Mouse (Mus musculus) forebrain, embryonic 10.5 days (tissue): ENCODE measurements around the gene Olfr429. TPM values are rescaled to one million over a fixed set of nuclear protein-coding genes. Genes with fewer than 3 reads are reported as not detected.
"Not testable (repeated sequence)": the region's sequence is repeated elsewhere in the genome, so short reads cannot be mapped to it uniquely, and the experiment has no call there.

ENCODE experiments used
- DNase-seq: peaks from one replicate; pipeline ENCODE4 v3.0.0-alpha.2; 2017; ENCODE audit warnings: low spot score; ENCODE audit errors: extremely low spot score
- H3K27ac ChIP-seq: fragments of 300-500 bp; sonication (generic); 2 replicates; pipeline ENCODE4 v1.5.1; 2016; ENCODE audit warnings: mild to moderate bottlenecking
- H3K27me3 ChIP-seq: fragments of 300-500 bp; sonication (generic); 2 replicates; pipeline ENCODE4 v1.6.1; 2016; ENCODE audit warnings: mild to moderate bottlenecking; ENCODE audit not compliant: poor library complexity, severe bottlenecking
- H3K36me3 ChIP-seq: fragments of 300-500 bp; sonication (generic); replicated peaks from 2 replicates; pipeline ENCODE4 v1.6.1; 2016; ENCODE audit warnings: mild to moderate bottlenecking, moderate library complexity
- H3K4me1 ChIP-seq: fragments of 300-500 bp; sonication (generic); 2 replicates; pipeline ENCODE4 v1.6.1; 2016
- H3K4me3 ChIP-seq: fragments of 300-500 bp; sonication (generic); 2 replicates; pipeline ENCODE4 v1.5.1; 2016; ENCODE audit warnings: mild to moderate bottlenecking, moderate library complexity
- H3K9me3 ChIP-seq: fragments of 300-500 bp; sonication (generic); 2 replicates; pipeline ENCODE4 v1.6.1; 2016; ENCODE audit warnings: mild to moderate bottlenecking, moderate library complexity
- WGBS: fragments of 180-500 bp; shearing (Covaris S2); methylation state at CpG from one replicate; pipeline ENCODE4 v1.1.7; 2016; 5-methylcytosine and 5-hydroxymethylcytosine counted together
- polyA plus RNA-seq: library from polyadenylated mRNA; unstranded; fragments of >200 nt; fragmentation: Nextera tagmentation; extraction: Ambion mirVana; gene quantifications from 2 replicates; pipeline ENCODE4 v1.2.1, GENCODE M21; 2016

The Olfr429 gene
- not detected in 2 replicates for polyA plus RNA-seq

- no peaks in the 10 kb centered on the region for H3K36me3 ChIP-seq
- H3K4me1 ChIP-seq = no peaks in the 10 kb centered on the region
- no peak within 1 kb of the TSS for H3K4me3 ChIP-seq
- 91% methylated on average over 2 of the region's 2 CpGs for WGBS
- no peaks in the 10 kb centered on the region for H3K27me3 ChIP-seq
- no peak for DNase-seq
- no peaks in the 10 kb centered on the region for H3K9me3 ChIP-seq
- no peak within 1 kb of the TSS for H3K27ac ChIP-seq
Observed at GRCm38 (mm10) chr1:174084031-174084430, at the start of gene Olfr429. TSS of gene Olfr429 (plus strand) at chr1:174084331.

GRCm38 (mm10) chr1:174035841-174036240 lies 48.3 kb upstream of the Olfr429 start:
- no peak for DNase-seq

GRCm38 (mm10) chr1:174038480-174038879 lies 45.7 kb upstream of the Olfr429 start:
- WGBS = 93% methylated on average over 3 of the region's 3 CpGs
- Histone ChIP-seq H3K4me1 (no peaks in the 10 kb centered on the region), H3K27ac (no peak overlapping the region), H3K36me3 (no peaks in the 10 kb centered on the region), H3K4me3 (no peak overlapping the region), H3K9me3 (no peaks in the 10 kb centered on the region), H3K27me3 (no peaks in the 10 kb centered on the region)
- DNase-seq = no peak

More at GRCm38 (mm10) chr1:174035841-174036240, 48.3 kb upstream of the Olfr429 start:
- H3K4me1 ChIP-seq = no peaks in the 10 kb centered on the region
- H3K27me3 ChIP-seq = no peaks in the 10 kb centered on the region
- no peaks in the 10 kb centered on the region for H3K9me3 ChIP-seq
- H3K4me3 ChIP-seq = no peak overlapping the region
- WGBS = 60% methylated on average over 4 of the region's 4 CpGs
- no peaks in the 10 kb centered on the region for H3K36me3 ChIP-seq
- H3K27ac ChIP-seq = no peak overlapping the region

GRCm38 (mm10) chr1:174040523-174041177 lies 43.5 kb upstream of the Olfr429 start, which contains the start of gene Olfr433:
TSS of gene Olfr433 (plus strand) at chr1:174040705.
- WGBS = 91% methylated on average over 7 of the region's 7 CpGs
- H3K9me3 ChIP-seq = no peaks in the 10 kb centered on the region
- no peaks in the 10 kb centered on the region for H3K27me3 ChIP-seq
- DNase-seq = no peak
- no peak within 1 kb of the TSS for H3K4me3 ChIP-seq
- no peaks in the 10 kb centered on the region for H3K4me1 ChIP-seq
- H3K36me3 ChIP-seq = no peaks in the 10 kb centered on the region
- H3K27ac ChIP-seq = no peak within 1 kb of the TSS

GRCm38 (mm10) chr1:174042091-174042884 lies 41.8 kb upstream of the Olfr429 start:
- H3K27ac ChIP-seq, H3K4me3 ChIP-seq, H3K36me3 ChIP-seq, H3K4me1 ChIP-seq, H3K27me3 ChIP-seq, DNase-seq, H3K9me3 ChIP-seq: not testable (repeated sequence)
- 93% methylated on average over 12 of the region's 12 CpGs for WGBS

GRCm38 (mm10) chr1:174044431-174044830 lies 39.7 kb upstream of the Olfr429 start:
- Histone ChIP-seq H3K4me3 (no peak overlapping the region), H3K9me3 (no peaks in the 10 kb centered on the region), H3K4me1 (no peaks in the 10 kb centered on the region), H3K36me3 (no peaks in the 10 kb centered on the region), H3K27ac (no peak overlapping the region), H3K27me3 (no peaks in the 10 kb centered on the region)
- WGBS = 76% methylated on average over 2 of the region's 2 CpGs
- DNase-seq = no peak

GRCm38 (mm10) chr1:174048227-174048626 lies 35.9 kb upstream of the Olfr429 start:
- WGBS = 89% methylated on average over 6 of the region's 6 CpGs
- H3K4me3 ChIP-seq, H3K4me1 ChIP-seq, H3K27me3 ChIP-seq, DNase-seq, H3K9me3 ChIP-seq, H3K36me3 ChIP-seq, H3K27ac ChIP-seq: not testable (repeated sequence)

GRCm38 (mm10) chr1:174048893-174049292 lies 35.2 kb upstream of the Olfr429 start, which contains the start of gene Olfr432:
TSS of gene Olfr432 (plus strand) at chr1:174049205.
- Histone ChIP-seq H3K27me3 (no peaks in the 10 kb centered on the region), H3K36me3 (no peaks in the 10 kb centered on the region), H3K4me3 (no peak within 1 kb of the TSS), H3K4me1 (no peaks in the 10 kb centered on the region), H3K9me3 (no peaks in the 10 kb centered on the region), H3K27ac (no peak within 1 kb of the TSS)
- DNase-seq = no peak
- WGBS = 75% methylated on average over 2 of the region's 2 CpGs

- H3K4me3 ChIP-seq, H3K9me3 ChIP-seq, H3K36me3 ChIP-seq, H3K27ac ChIP-seq, H3K4me1 ChIP-seq, DNase-seq, H3K27me3 ChIP-seq: not testable (repeated sequence)
- 87% methylated on average over 4 of the region's 4 CpGs for WGBS
Observed at GRCm38 (mm10) chr1:174049357-174049756, 34.8 kb upstream of the Olfr429 start.

- 87% methylated on average over 4 of the region's 4 CpGs for WGBS
Observed at GRCm38 (mm10) chr1:174050532-174050931, 33.6 kb upstream of the Olfr429 start.

GRCm38 (mm10) chr1:174051515-174051914 lies 32.6 kb upstream of the Olfr429 start:
- H3K27me3 ChIP-seq = no peaks in the 10 kb centered on the region
- no peak overlapping the region for H3K27ac ChIP-seq
- DNase-seq = no peak
- H3K9me3 ChIP-seq = no peaks in the 10 kb centered on the region
- H3K36me3 ChIP-seq = no peaks in the 10 kb centered on the region
- 90% methylated on average over 4 of the region's 4 CpGs for WGBS
- no peak overlapping the region for H3K4me3 ChIP-seq
- no peaks in the 10 kb centered on the region for H3K4me1 ChIP-seq

More at GRCm38 (mm10) chr1:174050532-174050931, 33.6 kb upstream of the Olfr429 start:
- H3K4me3 ChIP-seq = no peak overlapping the region
- no peaks in the 10 kb centered on the region for H3K9me3 ChIP-seq
- no peak for DNase-seq
- no peaks in the 10 kb centered on the region for H3K36me3 ChIP-seq
- no peak overlapping the region for H3K27ac ChIP-seq
- no peaks in the 10 kb centered on the region for H3K27me3 ChIP-seq
- H3K4me1 ChIP-seq = no peaks in the 10 kb centered on the region

GRCm38 (mm10) chr1:174051931-174052536 lies 32.1 kb upstream of the Olfr429 start:
- Histone ChIP-seq H3K27me3 (no peaks in the 10 kb centered on the region), H3K9me3 (no peaks in the 10 kb centered on the region), H3K36me3 (no peaks in the 10 kb centered on the region), H3K4me3 (no peak overlapping the region), H3K27ac (no peak overlapping the region), H3K4me1 (no peaks in the 10 kb centered on the region)
- DNase-seq = no peak
- WGBS = 83% methylated on average over 5 of the region's 5 CpGs

GRCm38 (mm10) chr1:174052981-174053380 lies 31.1 kb upstream of the Olfr429 start:
- Histone ChIP-seq H3K27me3 (no peaks in the 10 kb centered on the region), H3K36me3 (no peaks in the 10 kb centered on the region), H3K4me1 (no peaks in the 10 kb centered on the region), H3K9me3 (no peaks in the 10 kb centered on the region), H3K4me3 (no peak overlapping the region), H3K27ac (no peak overlapping the region)
- 90% methylated on average over 3 of the region's 3 CpGs for WGBS
- DNase-seq = no peak
